Mouse (Mus musculus): Measurements from ENCODE around the gene Bcl2l13. TPM values are rescaled to one million over a fixed set of nuclear protein-coding genes. Genes with fewer than 3 reads are reported as not detected.
"Not testable (repeated sequence)": the region's sequence is repeated elsewhere in the genome, so short reads cannot be mapped to it uniquely, and the experiment has no call there.

The Bcl2l13 gene
- total RNA-seq, 4 experiments from 2014 or later, result 34.1 to 53.4 (median 45.8) TPM

- DNase-seq (ENCODE audit: low spot score in 2 of 2), result no peak
Measured at GRCm38 (mm10) chr6:120830866-120831608, 5.0 kb upstream of the Bcl2l13 start.

- DNase-seq (ENCODE audit: low spot score in 2 of 2), result no peak
Measured at GRCm38 (mm10) chr6:120832097-120832496, 3.9 kb upstream of the Bcl2l13 start.

- DNase-seq (ENCODE audit: low spot score in 2 of 2), result no peak
Measured at GRCm38 (mm10) chr6:120834766-120835321, 1.2 kb upstream of the Bcl2l13 start.

GRCm38 (mm10) chr6:120836389-120837151 lies 558 bp downstream of the Bcl2l13 start:
- no peak for DNase-seq (ENCODE audit: low spot score in 2 of 2)

- DNase-seq (ENCODE audit: low spot score in 2 of 2), result no peak
Measured at GRCm38 (mm10) chr6:120837152-120837530, 1.1 kb downstream of the Bcl2l13 start.

- DNase-seq (ENCODE audit: low spot score in 2 of 2), result no peak
Measured at GRCm38 (mm10) chr6:120840258-120840657, 4.2 kb downstream of the Bcl2l13 start.

- no peak for DNase-seq (ENCODE audit: low spot score in 2 of 2)
Measured at GRCm38 (mm10) chr6:120841754-120842153, 5.7 kb downstream of the Bcl2l13 start.

- not testable (repeated sequence) for DNase-seq (ENCODE audit: low spot score in 2 of 2)
Measured at GRCm38 (mm10) chr6:120850720-120851119, 14.7 kb downstream of the Bcl2l13 start.

- no peak for DNase-seq (ENCODE audit: low spot score in 2 of 2)
Measured at GRCm38 (mm10) chr6:120854413-120854812, 18.4 kb downstream of the Bcl2l13 start.

- peak; percentile 20 to 72 for DNase-seq (ENCODE audit: low spot score in 2 of 2)
Measured at GRCm38 (mm10) chr6:120858217-120858711, 22.3 kb downstream of the Bcl2l13 start.

GRCm38 (mm10) chr6:120860079-120860478 lies 24.1 kb downstream of the Bcl2l13 start:
- DNase-seq (ENCODE audit: low spot score in 2 of 2), result no peak

- no peak for DNase-seq (ENCODE audit: low spot score in 2 of 2)
Measured at GRCm38 (mm10) chr6:120866051-120866814, 30.2 kb downstream of the Bcl2l13 start.

GRCm38 (mm10) chr6:120868824-120869223 lies 32.8 kb downstream of the Bcl2l13 start:
- DNase-seq (ENCODE audit: low spot score in 2 of 2), result peak in 1 of 2 experiments; percentile 43

GRCm38 (mm10) chr6:120871286-120871685 lies 35.3 kb downstream of the Bcl2l13 start:
- DNase-seq (ENCODE audit: low spot score in 2 of 2), result no peak

- no peak for DNase-seq (ENCODE audit: low spot score in 2 of 2)
Measured at GRCm38 (mm10) chr6:120873874-120874273, 37.9 kb downstream of the Bcl2l13 start.

- DNase-seq (ENCODE audit: low spot score in 2 of 2), result no peak
Measured at GRCm38 (mm10) chr6:120879046-120879445, 43.0 kb downstream of the Bcl2l13 start.

- no peak for DNase-seq (ENCODE audit: low spot score in 2 of 2)
Measured at GRCm38 (mm10) chr6:120884436-120884835, 48.4 kb downstream of the Bcl2l13 start.

GRCm38 (mm10) chr6:120886696-120887095 lies 50.7 kb downstream of the Bcl2l13 start:
- no peak for DNase-seq (ENCODE audit: low spot score in 2 of 2)

- no peak for DNase-seq (ENCODE audit: low spot score in 2 of 2)
Measured at GRCm38 (mm10) chr6:120894089-120894488, 58.1 kb downstream of the Bcl2l13 start.

- no peak for DNase-seq (ENCODE audit: low spot score in 2 of 2)
Measured at GRCm38 (mm10) chr6:120894524-120894923, 58.5 kb downstream of the Bcl2l13 start.

GRCm38 (mm10) chr6:120898188-120898833 lies 62.3 kb downstream of the Bcl2l13 start:
- no peak for DNase-seq (ENCODE audit: low spot score in 2 of 2)
